Mouse (Mus musculus) midbrain, embryonic 14.5 days (tissue): Measurements from ENCODE around the gene Rgma. TPM values are rescaled to one million over a fixed set of nuclear protein-coding genes. Genes with fewer than 3 reads are reported as not detected.

ENCODE experiments used
- ATAC-seq: fragments of 200-750 bp; cut with Nextera tagmentation; 2 replicates; pipeline ENCODE4 v1.8.0; 2017; ENCODE audit warnings: moderate number of reproducible peaks, moderate library complexity; ENCODE audit not compliant: low FRiP score, low TSS enrichment
- DNase-seq: peaks from one replicate; pipeline ENCODE4 v3.0.0-alpha.2; 2015
- H3K27ac ChIP-seq: fragments of 300-500 bp; sonication (generic); replicated peaks from 2 replicates; pipeline ENCODE4 v1.5.1; 2014; ENCODE audit warnings: mild to moderate bottlenecking, low read depth, low read length, moderate library complexity
- H3K27me3 ChIP-seq: fragments of 300-500 bp; sonication (generic); 2 replicates; pipeline ENCODE4 v1.6.1; 2014; ENCODE audit warnings: low read length, control low read depth, mixed read lengths; ENCODE audit not compliant: control insufficient read depth, insufficient read depth
- H3K36me3 ChIP-seq: fragments of 300-500 bp; sonication (generic); 2 replicates; pipeline ENCODE4 v1.6.1; 2014; ENCODE audit warnings: low read length, control low read depth; ENCODE audit not compliant: control insufficient read depth, insufficient read depth
- H3K4me1 ChIP-seq: fragments of 300-500 bp; sonication (generic); 2 replicates; pipeline ENCODE4 v1.6.1; 2014; ENCODE audit warnings: mild to moderate bottlenecking, antibody characterized with exemption, low read length, control low read depth; ENCODE audit not compliant: control insufficient read depth, insufficient read depth
- H3K4me2 ChIP-seq: fragments of 300-500 bp; sonication (generic); 2 replicates; pipeline ENCODE4 v1.6.1; 2014; ENCODE audit warnings: mild to moderate bottlenecking, low read length, moderate library complexity
- H3K4me3 ChIP-seq: fragments of 300-500 bp; sonication (generic); replicated peaks from 2 replicates; pipeline ENCODE4 v1.5.1; 2014; ENCODE audit warnings: low read depth, low read length
- H3K9ac ChIP-seq: fragments of 300-500 bp; sonication (generic); replicated peaks from 2 replicates; pipeline ENCODE4 v1.6.1; 2014; ENCODE audit warnings: mild to moderate bottlenecking, low read length, moderate library complexity
- H3K9me3 ChIP-seq: fragments of 300-500 bp; sonication (generic); 2 replicates; pipeline ENCODE4 v1.6.1; 2016; ENCODE audit warnings: low read length, control low read depth, mixed read lengths; ENCODE audit not compliant: control insufficient read depth
- WGBS: fragments of 180-500 bp; shearing (Covaris S2); extraction: QIAGEN DNeasy Blood & Tissue Kit; methylation state at CpG from one replicate; pipeline ENCODE4 v1.1.7; 2014; 5-methylcytosine and 5-hydroxymethylcytosine counted together
- polyA plus RNA-seq: library from polyadenylated mRNA; unstranded; fragments of >200 nt; fragmentation: Nextera tagmentation; extraction: Ambion mirVana; gene quantifications from 2 replicates; pipeline ENCODE4 v1.2.1, GENCODE M21; 2014

The Rgma gene
- polyA plus RNA-seq, 1 experiment from 2014 or later = 59.4 TPM

DNA sequence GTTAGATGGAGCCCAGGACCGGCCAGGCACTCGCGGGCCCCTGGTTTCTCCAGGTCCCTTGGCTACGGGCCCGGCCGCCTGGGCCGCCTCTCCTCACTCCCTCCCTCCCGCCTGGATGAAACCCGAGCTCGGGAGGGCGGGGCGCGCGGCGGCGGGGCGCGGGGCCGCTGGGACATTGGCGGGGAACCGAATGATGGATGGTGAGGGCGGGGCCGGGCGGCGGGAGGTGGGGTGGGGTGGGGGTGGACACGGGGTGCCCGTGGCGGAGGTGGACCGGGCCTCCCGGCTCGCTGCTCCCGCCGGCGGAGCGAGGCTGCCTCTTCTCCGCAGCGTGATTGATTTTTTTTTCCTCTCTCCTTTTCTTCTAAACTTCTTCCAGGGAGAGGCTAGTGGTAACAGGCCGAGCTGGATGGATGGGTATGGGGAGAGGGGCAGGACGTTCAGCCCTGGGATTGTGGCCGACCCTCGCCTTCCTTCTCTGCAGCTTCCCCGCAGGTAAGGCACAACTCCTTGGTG is 15.8 kb downstream of the Rgma start:
- H3K27ac ChIP-seq = peak overlapping the region; percentile 89
- no peaks in the 10 kb centered on the region for H3K9me3 ChIP-seq
- H3K4me3 ChIP-seq = peak overlapping the region; percentile 64
- H3K36me3 ChIP-seq = peaks cover 2% of the 10 kb centered on the region; the same call in 1 of the 2 replicates
- H3K27me3 ChIP-seq = no peaks in the 10 kb centered on the region
- ATAC-seq (peak; percentile 75), DNase-seq (peak; percentile 89)
- peak overlapping the region; percentile 94 for H3K4me2 ChIP-seq
- H3K9ac ChIP-seq = peak overlapping the region; percentile 88
- WGBS = under 1% methylated on average over 36 of the region's 42 CpGs
- peaks cover 70% of the 10 kb centered on the region for H3K4me1 ChIP-seq

DNA sequence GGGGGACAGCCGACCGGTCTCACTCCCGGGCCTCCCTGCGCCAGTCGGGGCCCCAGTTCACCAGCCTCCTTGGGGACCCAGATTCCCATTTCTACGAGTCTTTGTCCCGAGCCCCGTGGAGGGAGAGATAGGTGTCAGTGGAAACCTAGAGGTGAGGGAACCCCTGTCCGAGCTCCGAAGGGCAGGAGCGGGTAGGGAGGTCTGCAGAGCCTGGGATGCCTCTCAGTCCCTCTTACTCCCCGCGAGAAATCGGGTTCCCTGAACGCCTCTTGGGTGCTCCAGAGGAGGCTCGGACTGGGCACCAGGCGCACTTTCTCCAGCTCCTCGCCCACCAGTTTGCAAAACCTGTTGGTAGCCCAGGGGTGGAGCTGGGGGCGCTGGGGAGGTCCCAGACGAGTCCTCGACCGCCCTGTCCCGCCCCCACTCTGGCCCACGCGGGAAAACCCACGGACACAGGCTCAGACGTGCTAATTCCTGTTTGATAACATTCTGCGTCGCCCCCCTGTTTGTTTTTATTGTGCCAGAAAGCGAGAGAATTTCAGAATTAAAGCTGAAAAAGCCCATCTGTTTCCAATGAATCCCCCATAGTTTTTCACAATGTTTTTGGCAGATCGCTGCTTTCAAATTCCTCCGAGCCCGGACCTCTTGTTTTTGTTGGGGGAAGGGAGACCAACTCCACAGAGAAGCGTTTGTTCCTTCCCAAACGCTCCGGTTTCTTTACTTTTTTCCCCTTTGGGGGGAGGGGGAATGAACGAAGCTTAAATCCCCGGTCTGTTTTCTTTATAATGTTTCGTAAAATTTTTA is 16.4 kb downstream of the Rgma start:
- Histone ChIP-seq H3K9me3 (no peaks in the 10 kb centered on the region), H3K9ac (peak overlapping the region; percentile 88), H3K4me3 (peak overlapping the region; percentile 64), H3K4me2 (peak overlapping the region; percentile 94), H3K36me3 (peaks cover 2% of the 10 kb centered on the region; the same call in 1 of the 2 replicates), H3K27ac (peak overlapping the region; percentile 89), H3K4me1 (peaks cover 68% of the 10 kb centered on the region), H3K27me3 (no peaks in the 10 kb centered on the region)
- 2% methylated on average over 39 of the region's 39 CpGs for WGBS
- peak; percentile 68 for DNase-seq
- peak; percentile 27 for ATAC-seq

DNA sequence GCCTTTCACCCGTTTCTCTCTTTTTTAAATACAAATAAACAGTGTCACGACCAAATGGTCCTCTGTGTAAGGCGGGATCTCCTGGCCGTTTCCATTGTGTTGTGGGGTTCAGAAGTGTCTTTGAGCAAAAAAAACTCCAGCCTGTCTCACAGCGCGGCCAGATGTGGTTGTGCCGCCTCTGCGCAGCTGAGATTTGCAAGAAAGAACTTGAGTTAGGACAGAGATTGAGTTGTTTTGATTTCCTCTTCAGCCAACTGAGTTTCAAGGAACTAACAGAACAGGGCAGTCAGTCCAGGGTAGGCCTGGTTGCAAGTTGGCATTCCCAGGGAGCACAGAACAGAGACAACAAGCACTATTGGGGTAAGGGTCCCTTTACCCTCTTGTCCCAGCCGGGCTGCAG is 17.1 kb downstream of the Rgma start:
- H3K36me3 ChIP-seq = peaks cover 2% of the 10 kb centered on the region; the same call in 1 of the 2 replicates
- H3K4me2 ChIP-seq = peak overlapping the region; percentile 94
- no peaks in the 10 kb centered on the region for H3K9me3 ChIP-seq
- no peak for ATAC-seq
- peaks cover 66% of the 10 kb centered on the region for H3K4me1 ChIP-seq
- H3K4me3 ChIP-seq = peak overlapping the region; percentile 64
- no peak for DNase-seq
- H3K9ac ChIP-seq = peak overlapping the region; percentile 88
- H3K27me3 ChIP-seq = no peaks in the 10 kb centered on the region
- peak overlapping the region; percentile 89 for H3K27ac ChIP-seq
- WGBS = 1% methylated on average over 9 of the region's 9 CpGs

DNA sequence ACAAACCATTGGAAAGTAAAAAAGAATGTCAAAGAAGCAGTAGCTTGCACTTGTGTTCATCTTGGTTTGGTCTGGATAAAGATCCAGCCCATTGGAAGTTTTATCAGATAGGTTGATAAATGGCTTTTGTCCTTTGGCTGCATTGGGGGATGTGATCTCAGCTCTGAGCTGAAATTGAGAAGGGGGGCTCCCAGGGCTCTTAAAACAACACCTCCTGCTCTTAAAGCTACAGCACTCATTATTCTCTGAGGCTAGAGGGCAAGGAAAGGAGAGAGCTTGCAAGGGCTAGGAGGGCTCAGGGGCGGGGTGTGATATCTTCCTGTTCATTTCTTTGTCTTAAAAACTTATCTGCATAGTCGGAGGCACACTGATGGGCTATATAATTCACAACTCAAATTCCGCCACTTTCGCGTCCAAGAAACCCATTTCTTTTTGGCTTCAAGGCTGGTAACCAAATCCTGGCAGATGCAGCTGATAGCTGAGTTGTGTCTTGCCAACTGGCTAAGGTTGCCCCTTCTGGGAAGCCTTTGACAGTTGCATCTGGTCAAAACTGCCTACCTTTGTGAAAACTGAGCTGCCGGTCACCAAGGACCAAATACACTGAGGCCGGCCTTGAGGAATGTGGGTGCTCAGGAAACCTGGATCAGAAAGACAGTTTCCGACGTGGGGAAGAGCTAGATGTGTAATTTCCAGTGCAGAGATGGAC is 18.2 kb downstream of the Rgma start:
- H3K27me3 ChIP-seq = no peaks in the 10 kb centered on the region
- no peaks in the 10 kb centered on the region; the same call in 1 of the 2 replicates for H3K36me3 ChIP-seq
- DNase-seq = no peak
- peaks cover 72% of the 10 kb centered on the region for H3K4me1 ChIP-seq
- H3K9ac ChIP-seq = peak overlapping the region; percentile 88
- peak overlapping the region; percentile 89 for H3K27ac ChIP-seq
- H3K4me3 ChIP-seq = peak overlapping the region; percentile 64
- H3K4me2 ChIP-seq = peak overlapping the region; percentile 94
- H3K9me3 ChIP-seq = no peaks in the 10 kb centered on the region
- 34% methylated on average over 9 of the region's 9 CpGs for WGBS
- ATAC-seq = no peak

DNA sequence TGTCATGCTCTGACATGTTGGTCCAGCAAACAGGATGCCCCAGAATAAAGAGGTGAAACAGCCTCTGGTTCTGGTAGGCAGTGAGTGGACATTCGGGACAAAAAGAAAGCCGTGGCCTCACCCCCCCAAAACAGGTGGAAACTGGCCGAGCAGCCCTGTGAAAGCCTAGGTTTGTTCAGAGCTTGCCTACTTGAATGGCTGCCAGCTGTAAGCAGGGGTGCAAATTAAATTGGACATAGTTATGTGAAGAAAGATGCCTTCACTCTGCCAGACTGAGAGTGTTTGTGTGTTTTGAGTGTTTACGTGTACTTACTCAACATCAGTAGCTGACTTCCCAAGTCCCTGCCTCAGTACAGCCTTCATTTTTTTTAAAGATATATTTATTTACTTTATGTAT is 18.7 kb downstream of the Rgma start:
- 34% methylated on average over 4 of the region's 4 CpGs for WGBS
- peaks cover 76% of the 10 kb centered on the region for H3K4me1 ChIP-seq
- H3K4me2 ChIP-seq = peak overlapping the region; percentile 94
- no peaks in the 10 kb centered on the region; the same call in 1 of the 2 replicates for H3K36me3 ChIP-seq
- H3K27ac ChIP-seq = peak overlapping the region; percentile 89
- peak overlapping the region; percentile 64 for H3K4me3 ChIP-seq
- H3K9me3 ChIP-seq = no peaks in the 10 kb centered on the region
- DNase-seq = no peak
- no peak for ATAC-seq
- H3K27me3 ChIP-seq = no peaks in the 10 kb centered on the region
- peak overlapping the region; percentile 88 for H3K9ac ChIP-seq

DNA sequence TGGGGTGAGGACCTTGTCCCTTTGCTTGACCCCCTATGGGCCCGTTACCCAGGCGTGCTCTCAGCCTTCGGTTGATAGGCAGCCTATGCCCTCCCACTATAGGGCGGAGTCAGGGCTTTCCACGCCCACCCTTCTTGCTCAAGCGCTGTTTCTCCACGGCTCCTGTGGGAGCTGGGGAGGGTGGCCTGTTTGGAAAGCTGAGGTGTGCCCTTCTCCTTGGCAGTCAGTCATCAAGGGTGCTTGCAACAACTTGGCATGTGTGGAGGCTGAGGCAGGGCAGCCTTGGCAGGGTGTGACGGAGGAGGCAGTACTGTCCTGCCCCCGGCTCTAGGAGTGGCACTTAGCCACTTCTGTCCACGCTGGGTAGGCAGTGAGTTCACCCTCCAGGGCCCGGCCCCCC is 23.0 kb downstream of the Rgma start:
- Histone ChIP-seq H3K9me3 (no peaks in the 10 kb centered on the region), H3K4me3 (peak overlapping the region; percentile 26), H3K9ac (peak overlapping the region; percentile 41; the same call in 1 of the 2 replicates), H3K4me2 (peak overlapping the region; percentile 59), H3K27ac (peak overlapping the region; percentile 83), H3K4me1 (peaks cover 61% of the 10 kb centered on the region), H3K36me3 (peaks cover 3% of the 10 kb centered on the region; the same call in 1 of the 2 replicates), H3K27me3 (no peaks in the 10 kb centered on the region)
- ATAC-seq (peak; percentile 31; the same call in 1 of the 2 replicates), DNase-seq (peak; percentile 76)
- 7% methylated on average over 11 of the region's 11 CpGs for WGBS

DNA sequence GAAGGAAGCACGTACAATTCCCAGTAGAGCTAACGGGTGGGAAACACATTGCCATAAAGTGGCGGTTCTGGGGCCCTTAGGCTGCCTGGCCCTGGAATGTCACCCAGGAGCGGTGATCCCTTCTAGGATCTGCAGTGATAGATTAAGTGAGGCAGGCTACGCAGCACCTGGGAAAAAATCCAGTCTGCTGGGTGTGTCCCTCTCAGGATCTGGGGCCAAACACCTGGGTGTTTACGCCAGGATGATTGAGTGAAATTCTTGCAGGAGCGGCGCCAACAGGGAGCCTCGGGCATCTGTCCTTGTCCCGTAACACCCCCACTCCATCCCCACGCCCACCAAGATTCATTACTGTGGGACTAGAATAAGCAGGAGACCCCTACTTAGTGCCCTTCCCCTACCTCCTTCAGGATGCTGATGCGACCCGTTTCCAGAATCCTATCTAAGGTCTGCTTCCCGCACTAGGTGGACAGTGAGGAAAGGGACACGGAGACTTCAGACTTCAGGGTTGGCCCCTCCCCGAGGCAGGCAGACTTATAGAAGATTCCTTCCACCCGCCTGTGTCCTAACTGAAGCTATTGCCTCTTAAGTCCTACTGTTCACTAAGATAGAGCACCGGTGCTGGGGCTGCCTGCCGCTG is 23.6 kb downstream of the Rgma start:
- ATAC-seq (no peak), DNase-seq (no peak)
- WGBS = 4% methylated on average over 19 of the region's 19 CpGs
- Histone ChIP-seq H3K9me3 (no peaks in the 10 kb centered on the region), H3K27me3 (no peaks in the 10 kb centered on the region), H3K4me2 (peak overlapping the region; percentile 59), H3K9ac (peak overlapping the region; percentile 41), H3K4me1 (peaks cover 61% of the 10 kb centered on the region), H3K36me3 (peaks cover 3% of the 10 kb centered on the region; the same call in 1 of the 2 replicates), H3K4me3 (peak overlapping the region; percentile 26), H3K27ac (peak overlapping the region; percentile 83)

DNA sequence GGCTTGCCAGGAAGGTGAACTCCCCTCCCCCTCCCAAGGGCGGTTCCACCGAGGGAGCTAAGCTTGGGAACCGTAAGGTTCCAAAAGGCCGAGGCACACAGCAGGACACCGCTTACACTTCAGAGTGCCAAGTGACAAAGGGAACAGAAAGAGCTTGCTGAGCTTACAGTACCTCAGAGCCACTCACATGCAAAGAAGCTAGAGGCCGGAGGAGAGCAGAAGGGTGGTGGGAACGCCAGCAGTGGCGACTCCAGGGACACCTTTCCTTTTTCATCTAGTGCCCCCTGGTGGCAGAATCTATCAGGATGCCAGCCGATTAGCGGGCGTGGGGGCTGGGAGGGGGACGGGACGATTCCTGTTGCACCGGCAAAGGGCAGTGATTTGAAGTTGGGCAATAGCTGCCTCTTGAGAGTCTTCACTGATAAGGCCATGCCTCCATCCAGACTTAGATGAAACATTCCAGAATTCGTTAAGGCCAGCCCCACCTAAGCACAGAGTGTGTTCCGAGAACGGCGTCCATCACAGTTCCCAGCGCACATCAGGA is 24.3 kb downstream of the Rgma start:
- no peaks in the 10 kb centered on the region for H3K27me3 ChIP-seq
- 1% methylated on average over 19 of the region's 19 CpGs for WGBS
- peak overlapping the region; percentile 83 for H3K27ac ChIP-seq
- ATAC-seq (peak; percentile 56), DNase-seq (peak; percentile 92)
- H3K36me3 ChIP-seq = 0 out of 2 replicates have a peak, but pooled peaks cover 3% of the 10 kb centered on the region
- H3K4me2 ChIP-seq = peak overlapping the region; percentile 59
- H3K4me1 ChIP-seq = peaks cover 60% of the 10 kb centered on the region
- peak overlapping the region; percentile 26 for H3K4me3 ChIP-seq
- H3K9ac ChIP-seq = peak overlapping the region; percentile 41
- no peaks in the 10 kb centered on the region for H3K9me3 ChIP-seq
